Mouse (Mus musculus): ENCODE measurements at regions not wholly inside any gene's neighbourhood (a gene's known extent, or its start where the extent isn't known, plus 50 kb on each side); places are given as distances from the start of the nearest gene placed in this dataset.

DNA sequence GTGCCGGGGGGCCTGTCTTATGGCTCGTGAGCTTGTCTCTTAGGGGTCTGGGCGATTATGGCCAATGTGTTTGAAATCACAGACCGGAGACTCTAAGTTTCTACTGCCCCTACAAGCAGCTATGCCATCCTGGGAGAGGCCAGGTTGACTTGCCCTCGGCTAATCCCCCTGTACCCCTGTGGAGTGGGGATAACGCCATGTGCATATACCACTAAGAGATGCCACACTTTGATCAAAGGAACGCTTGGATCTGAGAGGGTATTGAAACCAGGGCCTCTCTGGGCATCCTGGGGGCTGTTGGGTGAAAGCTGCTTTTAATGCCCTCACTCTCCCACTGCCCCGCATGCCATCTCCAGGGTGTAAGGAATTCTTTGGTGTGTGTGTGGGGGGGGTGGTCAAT, 88.2 kb upstream of the Stx16 start:
- WGBS: 93% methylated on average over 8 of the region's 8 CpGs
- Histone ChIP-seq H3K36me3 (ENCODE audit: control insufficient read depth, insufficient read depth, low read length) (no peaks in the 10 kb centered on the region), H3K4me3 (ENCODE audit: insufficient read depth, low read depth, low read length) (no peak overlapping the region), H3K27me3 (replicated peaks; ENCODE audit: control insufficient read depth, insufficient read depth, low read length) (no peaks in the 10 kb centered on the region), H3K4me1 (ENCODE audit: control insufficient read depth, insufficient read depth, low read length) (peaks cover 8% of the 10 kb centered on the region), H3K27ac (ENCODE audit: insufficient read depth, low read depth, low read length) (no peak overlapping the region)
- TF ChIP-seq POLR2A (IDR thresholded peaks at IDR 0.05; ENCODE audit: low read depth, low read length) (no peak), CTCF (conservative IDR thresholded peaks at IDR 0.05; ENCODE audit: insufficient read depth, insufficient read length, low read depth, low read length) (no peak)
- no peak for DNase-seq

DNA sequence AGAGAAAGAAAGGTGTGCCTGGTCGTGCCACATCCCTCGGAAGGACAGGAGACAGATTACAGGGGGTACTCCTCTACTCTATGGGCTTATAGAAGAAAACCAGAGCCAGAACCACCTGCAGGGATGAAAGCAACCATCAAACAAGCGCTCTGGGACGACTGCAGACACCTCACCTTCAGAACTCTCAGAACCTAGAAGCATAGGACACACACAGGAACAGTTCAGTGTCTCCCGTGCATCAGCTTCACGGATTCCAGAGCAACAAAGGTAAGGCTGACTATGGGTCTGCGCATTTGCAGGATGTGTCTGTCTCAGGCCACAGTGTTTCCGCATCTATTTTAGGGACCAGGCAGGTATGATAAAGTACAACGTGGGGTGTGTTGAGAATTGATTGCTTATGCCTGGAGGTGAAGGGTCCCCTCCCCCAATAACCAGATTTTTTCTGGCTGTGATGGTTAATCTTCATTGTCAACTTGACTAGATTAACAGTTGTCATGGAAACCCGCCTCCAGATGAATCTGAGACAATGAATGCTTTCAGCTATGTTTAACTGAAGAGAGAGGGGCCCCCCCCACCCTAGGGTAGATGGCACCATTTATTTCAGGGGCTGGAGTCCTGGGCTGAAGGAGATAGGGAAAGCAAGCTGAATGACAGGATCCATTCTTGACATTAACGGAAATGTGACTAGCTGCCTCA, 87.3 kb upstream of the Stx16 start:
- TF ChIP-seq CTCF (conservative IDR thresholded peaks at IDR 0.05; ENCODE audit: insufficient read depth, insufficient read length, low read depth, low read length): no peak
- no peak for TF ChIP-seq POLR2A (IDR thresholded peaks at IDR 0.05; ENCODE audit: low read depth, low read length)
- no peak for DNase-seq
- WGBS: 91% methylated on average over 11 of the region's 11 CpGs
- no peaks in the 10 kb centered on the region for H3K27me3 ChIP-seq (replicated peaks; ENCODE audit: control insufficient read depth, insufficient read depth, low read length)
- H3K4me1 ChIP-seq (ENCODE audit: control insufficient read depth, insufficient read depth, low read length): peaks cover 8% of the 10 kb centered on the region
- no peak overlapping the region for H3K4me3 ChIP-seq (ENCODE audit: insufficient read depth, low read depth, low read length)
- H3K27ac ChIP-seq (ENCODE audit: insufficient read depth, low read depth, low read length): no peak overlapping the region
- no peaks in the 10 kb centered on the region for H3K36me3 ChIP-seq (ENCODE audit: control insufficient read depth, insufficient read depth, low read length)

DNA sequence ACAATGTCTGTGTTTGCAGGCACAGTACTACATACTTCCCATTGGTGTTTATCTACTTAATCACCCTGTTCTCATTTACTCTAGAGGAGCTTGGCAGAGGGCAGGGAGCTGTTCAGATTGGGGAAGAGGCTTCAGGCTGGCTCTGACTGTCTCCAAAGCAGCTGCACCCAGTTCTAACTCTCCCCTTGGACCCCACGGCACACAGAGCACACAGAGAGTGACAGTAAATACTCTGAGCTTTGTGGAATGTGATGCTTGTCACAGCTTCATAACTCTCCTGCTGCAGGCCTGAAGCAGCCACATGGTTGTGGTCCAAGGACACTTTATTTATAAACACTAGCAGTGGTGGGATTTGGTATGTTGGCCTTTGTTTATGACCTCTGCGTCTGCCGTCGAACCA, 85.4 kb upstream of the Stx16 start:
- no peak overlapping the region for H3K4me3 ChIP-seq (ENCODE audit: insufficient read depth, low read depth, low read length)
- H3K36me3 ChIP-seq (ENCODE audit: control insufficient read depth, insufficient read depth, low read length): no peaks in the 10 kb centered on the region
- H3K4me1 ChIP-seq (ENCODE audit: control insufficient read depth, insufficient read depth, low read length): peaks cover 8% of the 10 kb centered on the region
- WGBS: 76% methylated on average over 4 of the region's 4 CpGs
- TF ChIP-seq CTCF (conservative IDR thresholded peaks at IDR 0.05; ENCODE audit: insufficient read depth, insufficient read length, low read depth, low read length): no peak
- no peak for TF ChIP-seq POLR2A (IDR thresholded peaks at IDR 0.05; ENCODE audit: low read depth, low read length)
- H3K27me3 ChIP-seq (replicated peaks; ENCODE audit: control insufficient read depth, insufficient read depth, low read length): no peaks in the 10 kb centered on the region
- DNase-seq: no peak
- H3K27ac ChIP-seq (ENCODE audit: insufficient read depth, low read depth, low read length): no peak overlapping the region

DNA sequence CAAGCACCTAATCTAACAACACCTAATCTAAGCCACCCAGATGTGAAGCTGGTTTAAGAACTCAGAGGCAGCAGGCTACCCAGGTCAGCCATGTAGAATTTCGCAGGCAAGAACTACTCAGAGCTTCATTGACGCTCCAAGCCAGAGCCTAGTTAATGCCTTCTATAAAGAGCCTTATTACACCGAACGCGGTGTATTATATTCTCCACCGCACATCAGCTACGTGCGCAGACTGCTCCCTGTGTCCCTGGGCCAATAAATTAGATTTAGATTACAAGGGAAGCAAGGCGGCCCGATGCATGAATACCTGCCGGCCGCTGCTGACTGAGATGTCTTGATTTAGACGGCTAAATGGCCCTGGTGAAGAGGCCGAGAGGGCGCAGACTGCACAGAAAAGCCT, 84.7 kb upstream of the Stx16 start:
- TF ChIP-seq CTCF (conservative IDR thresholded peaks at IDR 0.05; ENCODE audit: insufficient read depth, insufficient read length, low read depth, low read length) (no peak), POLR2A (IDR thresholded peaks at IDR 0.05; ENCODE audit: low read depth, low read length) (no peak)
- Histone ChIP-seq H3K4me1 (ENCODE audit: control insufficient read depth, insufficient read depth, low read length) (peaks cover 8% of the 10 kb centered on the region), H3K27me3 (replicated peaks; ENCODE audit: control insufficient read depth, insufficient read depth, low read length) (no peaks in the 10 kb centered on the region), H3K27ac (ENCODE audit: insufficient read depth, low read depth, low read length) (0 out of 2 replicates have a peak overlapping the region, but pooled peaks have one; percentile 13), H3K4me3 (ENCODE audit: insufficient read depth, low read depth, low read length) (no peak overlapping the region), H3K36me3 (ENCODE audit: control insufficient read depth, insufficient read depth, low read length) (no peaks in the 10 kb centered on the region)
- WGBS: 73% methylated on average over 15 of the region's 15 CpGs
- no peak for DNase-seq

DNA sequence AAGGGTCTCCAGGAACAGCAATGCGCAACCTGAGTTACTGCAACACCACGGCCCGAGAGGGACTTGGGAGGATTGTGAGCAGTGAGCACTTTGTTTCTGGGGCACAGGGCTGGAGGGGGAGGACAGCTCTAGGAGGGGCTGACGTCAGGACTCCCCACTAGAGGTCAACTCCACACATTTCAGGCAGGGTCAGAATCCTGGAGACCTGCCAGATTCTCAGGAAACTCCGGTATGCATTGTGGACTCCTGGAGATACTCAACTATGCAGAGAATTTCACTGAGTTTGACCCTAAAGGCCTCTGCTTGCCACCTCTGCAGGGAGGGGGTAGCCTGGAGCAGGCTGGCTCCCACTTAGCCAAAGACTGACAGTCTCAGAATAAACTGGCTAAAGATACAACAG, 84.1 kb upstream of the Stx16 start:
- Histone ChIP-seq H3K4me1 (ENCODE audit: control insufficient read depth, insufficient read depth, low read length) (peaks cover 8% of the 10 kb centered on the region), H3K4me3 (ENCODE audit: insufficient read depth, low read depth, low read length) (no peak overlapping the region), H3K27me3 (replicated peaks; ENCODE audit: control insufficient read depth, insufficient read depth, low read length) (no peaks in the 10 kb centered on the region), H3K36me3 (ENCODE audit: control insufficient read depth, insufficient read depth, low read length) (no peaks in the 10 kb centered on the region), H3K27ac (ENCODE audit: insufficient read depth, low read depth, low read length) (0 out of 2 replicates have a peak overlapping the region, but pooled peaks have one; percentile 13)
- 31% methylated on average over 5 of the region's 5 CpGs for WGBS
- TF ChIP-seq POLR2A (IDR thresholded peaks at IDR 0.05; ENCODE audit: low read depth, low read length) (no peak), CTCF (conservative IDR thresholded peaks at IDR 0.05; ENCODE audit: insufficient read depth, insufficient read length, low read depth, low read length) (no peak)
- peak; percentile 79 for DNase-seq

DNA sequence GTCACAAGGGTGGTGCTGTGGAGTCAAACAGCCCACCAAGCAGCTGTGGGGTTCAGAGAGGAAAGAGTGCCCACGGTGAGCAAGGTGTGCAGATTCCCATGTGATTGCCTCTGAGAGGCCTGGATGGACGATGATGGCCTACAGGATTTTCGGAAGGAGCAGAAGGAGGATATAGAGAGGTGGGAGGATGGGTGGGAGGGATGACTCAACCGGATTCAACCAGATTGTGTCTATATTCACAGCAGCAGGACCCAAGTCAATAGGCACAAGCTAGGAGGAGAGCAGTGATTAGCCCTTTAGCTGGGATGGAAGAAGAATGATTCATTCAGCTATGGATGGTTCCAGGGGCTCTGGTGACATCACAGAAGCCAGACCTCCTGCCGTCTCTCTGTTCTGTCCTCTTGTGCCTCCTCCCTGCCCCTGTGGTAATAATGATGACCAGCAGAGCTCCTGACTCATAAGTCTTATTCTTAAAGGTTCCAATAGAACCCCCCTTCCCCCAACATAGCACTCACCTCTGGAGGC, 82.6 kb upstream of the Stx16 start:
- H3K27me3 ChIP-seq (replicated peaks; ENCODE audit: control insufficient read depth, insufficient read depth, low read length): no peaks in the 10 kb centered on the region
- no peak overlapping the region for H3K4me3 ChIP-seq (ENCODE audit: insufficient read depth, low read depth, low read length)
- no peaks in the 10 kb centered on the region for H3K36me3 ChIP-seq (ENCODE audit: control insufficient read depth, insufficient read depth, low read length)
- H3K4me1 ChIP-seq (ENCODE audit: control insufficient read depth, insufficient read depth, low read length): peaks cover 8% of the 10 kb centered on the region
- no peak overlapping the region for H3K27ac ChIP-seq (ENCODE audit: insufficient read depth, low read depth, low read length)
- no peak for TF ChIP-seq CTCF (conservative IDR thresholded peaks at IDR 0.05; ENCODE audit: insufficient read depth, insufficient read length, low read depth, low read length)
- no peak for TF ChIP-seq POLR2A (IDR thresholded peaks at IDR 0.05; ENCODE audit: low read depth, low read length)
- DNase-seq: no peak
- 91% methylated on average over 5 of the region's 5 CpGs for WGBS

DNA sequence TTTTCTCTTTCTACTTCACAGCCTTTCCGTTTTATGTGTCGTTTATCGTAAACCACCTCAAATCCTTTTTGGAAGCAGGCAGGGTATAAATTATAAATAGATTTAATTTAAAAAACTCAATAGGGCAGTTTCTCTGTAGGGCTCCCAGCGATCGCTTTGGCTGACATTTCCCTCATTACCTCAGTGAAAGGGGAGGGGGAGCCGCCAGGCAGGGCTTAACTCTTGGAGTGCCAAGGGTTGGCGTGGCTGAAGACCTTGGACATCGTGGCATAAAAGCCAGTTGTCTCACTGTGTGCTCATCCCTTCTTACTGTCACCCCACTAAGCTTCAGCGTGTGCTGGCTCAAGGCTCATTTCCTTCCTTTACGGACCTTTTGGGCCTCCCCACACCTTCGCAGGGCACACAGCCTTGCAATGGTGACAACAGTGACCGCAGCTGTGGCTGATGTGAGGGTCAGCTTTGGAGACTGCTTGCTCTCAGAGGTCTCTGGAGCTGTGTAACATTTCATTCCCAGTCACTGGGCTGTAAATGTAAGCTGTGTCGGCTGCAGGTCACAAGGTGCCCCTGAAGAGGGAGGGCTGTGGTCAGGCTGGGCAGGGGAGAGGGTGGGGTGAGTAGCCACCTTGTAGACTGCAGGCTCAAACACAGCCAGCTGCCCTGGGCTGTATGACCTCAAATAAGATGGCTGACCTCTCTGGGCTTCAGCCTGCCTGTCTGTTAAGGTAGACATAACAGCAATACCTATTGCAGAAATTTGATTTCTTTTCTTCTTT, 81.6 kb upstream of the Stx16 start:
- H3K27ac ChIP-seq (ENCODE audit: insufficient read depth, low read depth, low read length): no peak overlapping the region
- no peaks in the 10 kb centered on the region for H3K36me3 ChIP-seq (ENCODE audit: control insufficient read depth, insufficient read depth, low read length)
- whole genome bisulfite sequencing: 57% methylated on average over 13 of the region's 13 CpGs
- H3K27me3 ChIP-seq (replicated peaks; ENCODE audit: control insufficient read depth, insufficient read depth, low read length): no peaks in the 10 kb centered on the region
- peak; percentile 48 for DNase-seq
- peaks cover 8% of the 10 kb centered on the region for H3K4me1 ChIP-seq (ENCODE audit: control insufficient read depth, insufficient read depth, low read length)
- TF ChIP-seq CTCF (conservative IDR thresholded peaks at IDR 0.05; ENCODE audit: insufficient read depth, insufficient read length, low read depth, low read length) (no peak), POLR2A (IDR thresholded peaks at IDR 0.05; ENCODE audit: low read depth, low read length) (no peak)
- H3K4me3 ChIP-seq (ENCODE audit: insufficient read depth, low read depth, low read length): no peak overlapping the region
